Mouse (Mus musculus) right cerebral cortex, postnatal 14 days (tissue): ENCODE measurements around the gene Cog1.
"Not testable (repeated sequence)": the region's sequence is repeated elsewhere in the genome, so short reads cannot be mapped to it uniquely, and the experiment has no call there.

Source experiments
- DNase-seq: peaks from one replicate; pipeline ENCODE4 v3.0.0; 2022

Cog1 gene

GRCm38 (mm10) chr11:113632303-113632702 is 16.7 kb upstream of the Cog1 start:
- DNase-seq: no peak

GRCm38 (mm10) chr11:113633398-113633797 is 15.6 kb upstream of the Cog1 start:
- no peak for DNase-seq

- no peak for DNase-seq
Observed at GRCm38 (mm10) chr11:113634699-113635121, 14.3 kb upstream of the Cog1 start.

- DNase-seq: no peak
Observed at GRCm38 (mm10) chr11:113638680-113639079, 10.3 kb upstream of the Cog1 start.

GRCm38 (mm10) chr11:113645181-113645580 is 3.8 kb upstream of the Cog1 start:
- DNase-seq: no peak

GRCm38 (mm10) chr11:113648152-113648551 is 817 bp upstream of the Cog1 start:
- DNase-seq: peak; percentile 87

- peak; percentile 67 for DNase-seq
Observed at GRCm38 (mm10) chr11:113649353-113650210, 613 bp downstream of the Cog1 start, which contains the start of gene Slc39a11. Gene Slc39a11, minus strand, starts transcription at chr11:113650079.

- no peak for DNase-seq
Observed at GRCm38 (mm10) chr11:113651206-113651906, 2.4 kb downstream of the Cog1 start.

- peak; percentile 61 for DNase-seq
Observed at GRCm38 (mm10) chr11:113651907-113652273, 2.9 kb downstream of the Cog1 start.

- DNase-seq: no peak
Observed at GRCm38 (mm10) chr11:113652516-113652915, 3.5 kb downstream of the Cog1 start.

GRCm38 (mm10) chr11:113654105-113654504 is 5.1 kb downstream of the Cog1 start:
- DNase-seq: no peak

GRCm38 (mm10) chr11:113654561-113655270 is 5.7 kb downstream of the Cog1 start:
- no peak for DNase-seq

- DNase-seq: no peak
Observed at GRCm38 (mm10) chr11:113656511-113656932, 7.6 kb downstream of the Cog1 start.

GRCm38 (mm10) chr11:113657221-113657620 is 8.3 kb downstream of the Cog1 start:
- DNase-seq: no peak

- DNase-seq: no peak
Observed at GRCm38 (mm10) chr11:113658319-113658718, 9.3 kb downstream of the Cog1 start.

GRCm38 (mm10) chr11:113658763-113659162 is 9.8 kb downstream of the Cog1 start:
- DNase-seq: no peak

GRCm38 (mm10) chr11:113660213-113660612 is 11.2 kb downstream of the Cog1 start:
- DNase-seq: not testable (repeated sequence)

- no peak for DNase-seq
Observed at GRCm38 (mm10) chr11:113660940-113661339, 12.0 kb downstream of the Cog1 start.

- DNase-seq: no peak
Observed at GRCm38 (mm10) chr11:113661835-113662351, 12.9 kb downstream of the Cog1 start.

- DNase-seq: no peak
Observed at GRCm38 (mm10) chr11:113664279-113664678, 15.3 kb downstream of the Cog1 start.

- DNase-seq: no peak
Observed at GRCm38 (mm10) chr11:113666205-113666604, 17.2 kb downstream of the Cog1 start.

- DNase-seq: no peak
Observed at GRCm38 (mm10) chr11:113666648-113667047, 17.7 kb downstream of the Cog1 start.

GRCm38 (mm10) chr11:113667122-113667521 is 18.2 kb downstream of the Cog1 start:
- DNase-seq: no peak
